Mouse (Mus musculus) c-Kit-positive CD71-negative TER-119-negative erythroid progenitor cells, embryonic 14.5 days (primary cell): ENCODE results near the gene Gm6337.
"Not testable (repeated sequence)": the region's sequence is repeated elsewhere in the genome, so short reads cannot be mapped to it uniquely, and the experiment has no call there.

ENCODE experiments used
- DNase-seq: peaks from one replicate; pipeline ENCODE4 v3.0.0-alpha.2; 2013; ENCODE audit warnings: low read depth

The Gm6337 gene

GRCm38 (mm10) chr14:6058167-6058566 is at the start of gene Gm6337:
Gm6337 (minus strand) TSS chr14:6058267.
- not testable (repeated sequence) for DNase-seq

GRCm38 (mm10) chr14:6107500-6107899 is 49.4 kb upstream of the Gm6337 start:
- not testable (repeated sequence) for DNase-seq

- not testable (repeated sequence) for DNase-seq
These were observed 35.8 kb upstream of the Gm6337 start, which contains the start of gene Gm8206 for GRCm38 (mm10) chr14:6093842-6094241. Gm8206 (minus strand) TSS chr14:6093942.
